Mouse (Mus musculus) cerebral cortex, adult 2 months (tissue): ENCODE measurements around the gene Micu1.

Experiments used
- WGBS: fragments of 180-500 bp; shearing (Covaris S2); methylation state at CpG from one replicate; pipeline ENCODE4 v1.1.7; 2018; 5-methylcytosine and 5-hydroxymethylcytosine counted together

Gene Micu1

GRCm38 (mm10) chr10:59884327-59885173 lies 182.3 kb downstream of the Micu1 start:
- 81% methylated on average over 10 of the region's 10 CpGs for WGBS

DNA sequence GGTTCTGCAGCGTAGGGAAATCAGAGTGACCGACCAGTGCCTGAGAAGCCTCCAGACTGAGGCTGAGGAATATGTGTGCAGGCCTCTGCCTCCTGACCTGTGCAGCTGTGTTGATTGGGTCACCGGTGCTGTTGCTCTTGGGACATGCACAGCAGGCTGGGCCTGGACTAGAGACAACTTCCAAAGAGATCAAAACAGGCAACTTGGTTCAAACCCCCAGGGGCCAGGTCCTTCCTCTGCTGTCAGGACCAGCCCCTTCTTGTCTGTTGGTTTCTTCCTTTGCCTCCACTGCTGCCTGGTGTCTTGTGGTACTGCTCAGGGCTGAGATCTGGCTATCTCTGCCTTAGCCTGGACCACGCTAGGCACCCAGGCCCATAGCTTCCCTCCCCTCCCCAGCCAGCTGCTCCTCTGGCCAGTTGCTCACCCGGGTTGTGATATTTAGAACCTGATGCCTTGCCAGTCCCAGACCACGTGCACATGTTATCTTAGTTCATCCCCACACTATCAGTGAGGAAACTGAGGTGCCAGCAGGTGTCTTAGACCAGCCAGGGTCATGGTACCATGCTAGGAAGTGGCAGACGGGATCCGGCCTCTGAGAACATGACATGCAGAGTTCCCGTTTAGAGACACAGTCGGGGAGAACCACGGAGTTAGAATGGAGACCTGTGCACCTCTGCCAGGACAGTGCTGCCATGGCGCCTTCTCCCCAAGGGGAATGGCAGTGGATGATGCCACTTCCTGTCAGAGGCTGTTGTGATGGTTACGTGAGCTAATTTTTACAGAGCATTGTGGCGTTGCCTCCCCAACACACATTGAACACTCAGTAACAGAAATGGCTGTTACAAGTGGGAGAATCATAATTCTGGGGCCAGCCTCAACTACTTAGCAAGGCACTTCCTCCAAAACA lies 183.2 kb downstream of the Micu1 start:
- 77% methylated on average over 14 of the region's 14 CpGs for WGBS

DNA sequence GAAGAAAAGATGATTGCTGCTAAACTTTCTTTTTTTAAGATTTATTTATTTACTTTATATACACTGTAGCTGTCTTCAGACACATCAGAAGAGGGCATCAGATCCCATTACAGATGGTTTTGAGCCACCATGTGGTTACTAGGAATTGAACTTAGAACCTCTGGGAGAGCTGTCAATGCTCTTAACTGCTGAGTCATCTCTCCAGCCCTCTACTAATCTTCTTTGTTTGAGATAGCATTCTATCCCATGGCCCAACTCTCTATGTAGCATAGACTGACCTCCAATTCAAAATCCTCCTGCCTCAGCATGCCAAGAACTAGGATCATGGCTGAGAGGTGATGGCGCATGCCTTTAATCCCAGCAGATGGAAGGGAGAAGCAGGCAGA lies 183.8 kb downstream of the Micu1 start:
- 100% methylated on average over 1 of the region's 1 CpGs for WGBS

DNA sequence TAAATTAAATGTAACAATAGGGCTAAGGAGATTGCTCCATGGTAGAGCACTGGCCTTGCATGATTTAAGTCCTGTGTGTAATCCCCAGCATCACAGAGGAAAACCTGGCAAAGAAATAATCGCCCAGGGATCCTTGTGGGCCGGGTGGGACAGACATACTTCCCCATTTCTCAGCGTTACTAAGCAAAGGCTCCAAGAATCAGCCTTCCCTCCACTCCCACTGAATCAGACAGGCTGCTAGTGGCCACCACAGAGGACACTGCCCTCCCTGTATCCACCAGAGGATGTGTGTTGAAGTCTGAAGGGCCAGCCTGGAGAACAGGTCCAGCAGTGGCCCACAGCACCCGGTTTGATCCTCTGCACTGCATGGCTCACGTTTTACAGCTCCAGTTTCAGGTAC lies 185.2 kb downstream of the Micu1 start:
- WGBS: 84% methylated on average over 5 of the region's 5 CpGs

DNA sequence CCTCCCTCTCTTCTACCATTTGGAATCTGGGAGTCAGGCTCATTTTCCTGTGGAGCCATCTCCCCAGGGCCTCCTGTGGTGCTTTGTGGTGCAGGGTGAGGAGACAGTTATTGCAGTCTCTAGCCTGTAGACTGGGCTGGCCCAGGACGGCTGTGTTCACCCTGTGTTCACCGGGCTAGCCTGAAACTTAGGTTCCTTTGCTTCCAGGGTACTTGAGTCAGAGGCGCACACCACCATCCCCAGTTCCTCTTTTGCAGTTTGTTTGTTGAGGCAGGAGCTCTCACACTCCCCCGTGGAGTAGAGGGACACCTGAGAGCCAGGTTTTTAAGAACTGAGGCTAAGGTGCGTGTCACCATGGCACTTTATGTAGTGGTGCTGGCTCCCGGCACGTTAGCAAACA lies 187.1 kb downstream of the Micu1 start:
- 74% methylated on average over 7 of the region's 7 CpGs for WGBS

DNA sequence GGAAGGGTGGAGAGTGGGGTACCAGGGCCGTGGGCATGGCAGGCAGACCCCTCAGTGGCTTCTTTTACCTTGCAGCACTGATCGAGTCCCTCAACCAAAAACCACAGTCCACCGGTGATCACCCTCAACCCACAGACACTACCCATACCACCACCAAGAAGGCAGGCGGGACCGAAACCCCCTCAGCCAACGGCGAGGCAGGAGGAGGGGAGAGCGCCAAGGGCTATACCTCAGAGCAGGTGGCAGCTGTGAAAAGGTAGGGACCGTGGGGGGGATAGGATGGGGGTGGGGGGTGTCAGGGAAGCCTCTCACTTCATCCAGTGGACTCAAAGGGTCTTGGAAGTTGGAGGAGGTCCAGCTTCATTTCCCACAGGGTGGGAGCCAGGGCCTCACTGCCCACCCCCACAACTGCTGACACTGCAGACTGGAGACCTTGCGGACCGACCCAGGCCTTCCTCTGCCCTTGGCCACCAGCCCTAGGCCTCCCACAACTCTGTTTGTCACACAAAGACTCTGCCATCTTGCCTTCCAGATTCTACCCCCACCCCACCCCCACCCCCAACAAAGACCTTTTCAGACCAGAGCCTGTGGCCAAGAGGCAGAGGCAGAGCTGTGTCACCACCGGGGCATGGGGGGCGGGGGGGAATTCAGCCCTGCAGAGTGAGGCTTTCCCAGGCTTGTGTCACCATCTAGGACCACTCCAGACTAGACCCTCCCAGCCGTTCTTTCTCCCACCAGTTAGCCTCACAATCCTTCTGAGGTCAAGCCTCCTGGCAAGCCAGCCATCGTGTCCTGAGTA lies 187.9 kb downstream of the Micu1 start:
- 70% methylated on average over 15 of the region's 15 CpGs for WGBS

- 20% methylated on average over 6 of the region's 6 CpGs for WGBS
Observed at GRCm38 (mm10) chr10:59892977-59893376, 190.7 kb downstream of the Micu1 start.

GRCm38 (mm10) chr10:59894251-59895160 lies 192.2 kb downstream of the Micu1 start:
- WGBS: 73% methylated on average over 25 of the region's 25 CpGs

GRCm38 (mm10) chr10:59895460-59896186 lies 193.3 kb downstream of the Micu1 start:
- 71% methylated on average over 17 of the region's 17 CpGs for WGBS

- WGBS: 76% methylated on average over 4 of the region's 4 CpGs
Observed at GRCm38 (mm10) chr10:59896211-59896610, 193.9 kb downstream of the Micu1 start.

DNA sequence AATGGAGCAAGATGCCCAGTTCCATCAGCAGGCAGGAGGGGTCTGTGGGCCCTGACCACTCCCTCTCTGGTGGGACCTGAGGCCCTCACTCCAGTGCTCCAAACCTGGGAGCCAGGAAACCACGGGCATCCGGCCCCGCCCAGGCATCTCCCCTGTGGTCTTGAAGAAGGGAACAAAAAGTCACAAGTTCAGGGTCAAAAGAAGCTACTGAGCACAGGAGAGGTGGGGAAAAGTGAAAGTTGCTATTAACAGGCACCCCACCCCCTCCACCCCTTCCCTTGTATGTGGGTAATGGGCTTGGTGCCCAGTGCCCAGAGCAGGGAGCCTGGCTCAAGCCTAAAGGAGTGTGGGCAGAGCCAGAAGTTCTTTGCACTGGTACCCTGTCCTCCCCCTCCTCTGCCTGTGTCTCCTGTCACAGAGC lies 194.6 kb downstream of the Micu1 start:
- WGBS: 33% methylated on average over 3 of the region's 3 CpGs

DNA sequence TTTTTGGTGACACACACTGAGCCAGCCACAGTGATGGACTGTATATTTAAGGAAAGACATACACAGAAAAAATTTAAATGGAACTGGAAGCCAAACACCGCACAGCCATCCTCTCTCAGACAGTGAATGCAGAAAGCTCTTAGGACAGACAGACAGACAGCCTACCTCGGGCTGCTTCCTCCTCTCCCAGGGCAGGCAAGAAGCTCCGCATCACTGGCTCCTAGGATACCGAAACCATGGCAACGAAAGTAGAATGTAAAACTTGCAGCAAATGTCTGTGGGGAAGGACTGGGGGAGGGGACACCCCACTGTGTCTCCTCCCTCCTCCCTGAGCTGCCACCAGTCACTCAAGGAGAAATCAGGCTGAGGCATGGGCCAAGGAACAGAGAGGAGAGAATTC lies 195.2 kb downstream of the Micu1 start:
- WGBS: 23% methylated on average over 5 of the region's 5 CpGs

DNA sequence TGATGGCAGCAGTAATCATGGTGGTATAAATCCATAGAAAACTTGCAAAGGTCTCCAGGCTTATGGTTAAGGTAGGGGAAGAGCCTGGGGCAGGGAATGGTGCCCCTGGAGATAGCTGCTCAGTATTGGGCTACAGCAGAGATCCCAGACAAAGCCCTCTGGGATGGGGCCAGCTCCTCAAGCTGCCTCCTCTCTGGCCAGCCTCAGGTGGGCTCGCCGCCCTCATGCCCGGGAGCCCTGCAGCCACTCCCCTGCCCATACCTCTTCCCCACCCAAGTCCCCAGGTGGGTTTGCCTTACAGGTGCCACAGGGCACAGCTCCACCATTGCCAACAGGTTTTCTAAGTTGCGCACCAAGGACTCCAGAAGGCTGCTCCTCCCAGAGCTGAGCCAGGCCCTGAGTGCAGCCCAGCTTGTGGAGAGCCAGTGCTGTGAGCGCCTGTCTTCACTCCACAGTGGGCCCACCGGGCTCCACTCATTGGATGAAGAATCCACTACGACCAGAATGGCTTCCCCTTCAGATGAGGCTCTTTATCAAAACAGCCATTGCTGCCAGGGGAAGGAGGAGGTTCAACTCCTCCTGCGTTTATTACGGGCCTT lies 196.0 kb downstream of the Micu1 start:
- 39% methylated on average over 9 of the region's 9 CpGs for WGBS

DNA sequence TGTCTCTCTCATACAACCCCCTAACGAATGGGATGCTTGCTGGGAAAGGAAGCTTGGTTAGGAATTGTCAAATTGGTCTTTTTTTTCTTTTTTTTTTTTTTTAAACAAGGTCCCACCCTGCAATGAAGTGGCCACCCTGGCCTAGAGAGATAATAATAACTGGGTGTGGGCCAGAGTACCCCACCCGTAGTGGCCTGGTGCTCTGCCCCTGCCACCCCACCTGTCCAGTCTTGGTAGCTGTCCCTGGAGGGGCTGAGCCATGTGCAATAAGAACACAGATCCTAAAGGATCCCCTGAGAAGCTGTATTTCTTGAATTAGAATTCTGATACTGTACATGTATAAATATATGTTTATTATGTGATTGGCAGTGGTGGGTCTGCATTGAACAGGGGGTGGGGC lies 196.7 kb downstream of the Micu1 start:
- 14% methylated on average over 2 of the region's 2 CpGs for WGBS

DNA sequence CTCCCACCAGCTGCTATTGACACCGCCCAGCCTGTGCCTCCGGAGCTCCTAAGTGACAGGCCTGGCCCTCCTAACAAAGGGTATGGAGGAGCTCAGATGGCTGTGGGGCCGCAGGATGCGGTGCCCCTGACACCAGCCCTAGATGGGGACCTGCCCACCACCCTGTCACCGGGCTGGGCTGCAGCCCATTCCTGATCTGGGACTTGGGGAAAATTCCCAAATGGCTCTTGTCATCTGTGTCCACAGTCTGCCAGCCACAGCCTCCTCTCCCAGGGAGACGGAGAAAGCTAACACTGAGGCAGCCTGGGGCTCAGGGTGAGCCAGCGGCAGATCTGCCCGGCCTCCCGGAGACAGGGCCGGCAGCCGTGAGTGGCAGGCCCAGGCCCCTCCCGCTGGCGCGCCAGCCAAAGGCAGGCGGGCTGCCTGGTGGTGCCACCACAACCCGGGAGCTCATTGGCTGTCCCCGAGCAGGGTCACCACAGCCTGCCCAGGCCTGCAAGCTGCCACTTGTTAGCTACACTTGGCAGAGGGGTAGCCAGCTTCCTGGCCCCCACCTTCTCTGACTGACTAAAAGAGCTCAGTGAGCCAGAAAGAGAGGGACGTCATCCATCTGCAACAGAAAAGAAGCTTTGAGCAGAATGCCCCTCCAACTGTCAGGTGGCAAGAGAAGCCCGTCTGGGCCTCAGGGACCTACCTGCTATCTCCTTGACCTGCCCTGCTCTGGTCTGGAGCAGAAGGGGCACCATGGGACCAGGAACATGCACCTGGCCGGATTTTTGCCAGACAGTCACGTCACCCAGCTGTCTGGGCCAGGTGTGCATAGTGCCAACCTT lies 197.3 kb downstream of the Micu1 start:
- 13% methylated on average over 21 of the region's 21 CpGs for WGBS

DNA sequence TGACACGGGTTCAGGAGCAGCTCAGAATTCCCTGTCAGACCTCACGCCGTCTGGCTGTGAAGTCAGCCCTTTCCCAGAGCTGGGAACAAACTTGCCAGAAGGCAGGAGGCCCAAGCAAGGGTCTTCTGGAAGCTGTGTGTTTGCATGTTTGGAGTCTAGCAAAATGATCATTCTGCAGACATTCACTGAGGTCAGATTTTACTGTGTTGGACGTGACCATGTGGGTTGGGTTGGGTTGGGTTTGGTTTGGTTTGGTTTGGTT lies 197.8 kb downstream of the Micu1 start:
- WGBS: 26% methylated on average over 4 of the region's 4 CpGs

- WGBS: 48% methylated on average over 4 of the region's 4 CpGs
Observed at GRCm38 (mm10) chr10:59900939-59901338, 198.7 kb downstream of the Micu1 start.

- WGBS: 88% methylated on average over 1 of the region's 1 CpGs
Observed at GRCm38 (mm10) chr10:59901463-59901862, 199.2 kb downstream of the Micu1 start.

DNA sequence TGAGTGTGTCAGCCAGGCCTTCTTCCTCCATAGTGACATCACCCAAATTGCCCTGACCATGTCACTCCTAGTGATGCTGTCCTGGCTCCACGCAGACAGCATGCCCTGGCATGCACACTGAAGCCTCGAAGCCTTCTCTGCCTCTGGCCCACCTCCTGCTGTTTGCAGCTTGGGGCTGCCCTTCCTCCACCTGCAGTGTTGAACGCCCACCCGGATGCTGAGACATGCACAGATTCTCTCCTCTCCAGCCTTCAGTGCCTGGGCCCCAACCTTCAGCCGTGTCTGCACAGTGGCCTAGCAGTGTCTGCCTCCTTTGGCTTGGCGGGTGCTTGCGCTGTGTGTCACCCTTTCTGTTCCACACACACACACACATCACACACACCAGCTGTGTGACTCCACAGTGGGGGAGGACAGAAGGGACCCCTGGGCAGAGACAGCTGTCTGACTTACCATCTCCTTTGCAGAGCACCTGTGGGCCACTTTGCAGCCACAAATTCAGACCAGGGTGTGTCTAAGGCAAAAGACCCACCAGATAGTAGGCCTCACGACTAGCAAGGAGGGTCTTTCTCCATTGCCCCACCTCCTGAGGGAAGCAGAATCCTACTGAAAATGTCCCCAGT lies 199.8 kb downstream of the Micu1 start:
- WGBS: 49% methylated on average over 8 of the region's 8 CpGs
